Mouse (Mus musculus) embryonic fibroblast, embryonic 13.5 days (primary cell): ENCODE results near the gene Ugt1a8.

Experiments used
- CTCF ChIP-seq: IDR thresholded peaks from 2 replicates; pipeline ENCODE4 v1.5.1; 2011; ENCODE audit warnings: mild to moderate bottlenecking, control low read depth, low read length, moderate library complexity, borderline replicate concordance; ENCODE audit not compliant: insufficient read depth
- POLR2A ChIP-seq: IDR thresholded peaks from 2 replicates; pipeline ENCODE4 v1.6.1; 2011; ENCODE audit warnings: low read depth, mild to moderate bottlenecking, control low read depth, low read length, moderate library complexity

DNA sequence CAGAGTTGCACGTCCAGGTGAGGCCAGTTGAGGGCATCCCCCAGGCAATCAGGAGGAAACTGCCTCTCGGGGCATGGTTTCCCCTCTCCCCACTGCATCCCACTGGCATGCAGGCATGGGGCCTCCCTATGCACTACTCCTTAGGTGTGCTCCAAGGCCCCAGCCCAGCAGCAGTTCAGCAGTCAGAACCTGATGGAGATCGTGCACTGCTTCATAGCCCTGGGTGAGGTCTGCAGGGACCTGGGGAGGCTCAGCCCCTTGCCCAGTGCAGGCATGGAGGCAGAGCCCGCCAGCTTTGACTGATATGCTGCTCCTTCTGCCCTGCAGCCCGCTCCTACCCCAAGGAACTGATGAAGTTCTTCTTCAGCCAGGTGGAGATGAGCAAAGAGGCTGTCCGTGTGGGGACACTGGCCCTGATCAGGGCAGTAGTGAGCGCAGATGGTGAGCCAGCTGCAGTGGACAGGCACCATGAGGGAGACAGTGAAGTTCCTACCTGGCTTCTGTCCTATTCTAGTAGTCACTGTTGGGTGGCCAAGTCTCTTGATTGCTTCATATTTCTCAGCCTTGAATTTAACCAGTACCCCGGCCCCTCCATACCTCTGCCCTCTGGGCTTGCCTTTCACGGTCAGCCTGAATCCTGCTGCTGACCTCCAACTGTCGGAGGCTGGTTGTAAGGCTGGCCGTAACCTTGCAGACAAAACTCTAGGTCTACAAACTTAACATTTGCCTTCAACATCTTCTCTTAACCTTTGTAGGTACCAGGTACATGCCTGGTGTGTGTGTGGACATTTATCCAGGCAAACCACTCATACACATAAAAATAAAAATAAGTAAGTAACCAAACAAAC is 147.7 kb downstream of the Ugt1a8 start:
- TF ChIP-seq CTCF (no peak), POLR2A (no peak)
